Comparison of ENCODE assay signal across 27 mouse cellular contexts in genomic region chr3:82946375-82947107, GRCm38 (mm10). TPM values are rescaled to one million over a fixed set of nuclear protein-coding genes. Genes with fewer than 3 reads are reported as not detected.
A peak's percentile ranks its signal among the peaks of the same experiment; 100 is the strongest.
DNase-seq lines count a peak whose midpoint lies in the region; ATAC-seq and TF ChIP-seq lines count a peak whose summit lies in the region.
"Had no signal": no experiment of that assay in that cellular context is flagged by ENCODE, and none has a peak within 500 bp of the region (broad histone marks: within the 10 kb centered on the region; RNA-seq: fewer than 3 reads in every experiment).

No protein-coding gene starts in this region.

- no peak overlapping the region for H3K4me2 ChIP-seq in embryonic facial prominence, embryonic 14.5 days (ENCODE audit: low read depth, low read length)
- no peak overlapping the region for H3K4me2 ChIP-seq in liver, embryonic 11.5 days
- no peak overlapping the region for H3K4me2 ChIP-seq in stomach, embryonic 14.5 days (replicated peaks; ENCODE audit: low read depth, low read length)
- H3K4me2 ChIP-seq: forebrain, embryonic 12.5 days; heart, embryonic 11.5 days; hindbrain, embryonic 15.5 days; kidney, embryonic 15.5 days; midbrain, embryonic 12.5 days had no signal

- H3K27me3 ChIP-seq in embryonic facial prominence, embryonic 14.5 days (replicated peaks; ENCODE audit: control insufficient read depth, insufficient read depth, low read length): no peaks in the 10 kb centered on the region
- no peaks in the 10 kb centered on the region for H3K27me3 ChIP-seq in liver, embryonic 11.5 days (replicated peaks; ENCODE audit: control insufficient read depth, insufficient read depth, low read length)
- no peaks in the 10 kb centered on the region for H3K27me3 ChIP-seq in stomach, embryonic 14.5 days (ENCODE audit: control insufficient read depth, insufficient read depth, low read length)
- H3K27me3 ChIP-seq: forebrain, embryonic 12.5 days; hindbrain, embryonic 15.5 days; kidney, embryonic 15.5 days; midbrain, embryonic 12.5 days had no signal

- TF ChIP-seq POLR2A in brain, embryonic 14.5 days (IDR thresholded peaks at IDR 0.05; ENCODE audit: borderline replicate concordance, extremely low read depth, insufficient read depth, insufficient read length, poor library complexity, severe bottlenecking): no peak
- TF ChIP-seq POLR2A in lung, adult 2 months (IDR thresholded peaks at IDR 0.05; ENCODE audit: borderline replicate concordance, extremely low read depth, low read depth, low read length): no peak

- H3K36me3 ChIP-seq in embryonic facial prominence, embryonic 14.5 days (ENCODE audit: control insufficient read depth, insufficient read depth, low read length): no peaks in the 10 kb centered on the region
- no peaks in the 10 kb centered on the region for H3K36me3 ChIP-seq in liver, embryonic 11.5 days (ENCODE audit: control insufficient read depth, insufficient read depth, low read length)
- no peaks in the 10 kb centered on the region for H3K36me3 ChIP-seq in stomach, embryonic 14.5 days (ENCODE audit: control insufficient read depth, insufficient read depth, low read length)
- H3K36me3 ChIP-seq: forebrain, embryonic 12.5 days; hindbrain, embryonic 15.5 days; kidney, embryonic 15.5 days; midbrain, embryonic 12.5 days had no signal

- DNase-seq in brain, embryonic 14.5 days (ENCODE audit: low read depth): peak; percentile 28
- DNase-seq in embryonic facial prominence, embryonic 14.5 days (ENCODE audit: low spot score): peak; percentile 6
- DNase-seq in liver, embryonic 11.5 days (ENCODE audit: low spot score): no peak
- DNase-seq in c-Kit-positive CD71-positive TER-119-positive erythroid progenitor cells, embryonic 14.5 days (ENCODE audit: low spot score): no peak
- DNase-seq in lung, adult 2 months: no peak
- DNase-seq in kidney, postnatal 4 days: no peak
- DNase-seq: adrenal gland, adult 8-10 months; cerebellum, adult 2 months; cerebellum, postnatal 36 days; gastrocnemius, postnatal 10 days; heart, adult 11 months; kidney, adult 11 months; left cerebral cortex, postnatal 4 days; lung, postnatal 10 days; right cerebral cortex, postnatal 14 days; spleen, adult 18-20 months; thymus, postnatal 25 days had no signal

- no peaks in the 10 kb centered on the region for H3K9me3 ChIP-seq in embryonic facial prominence, embryonic 14.5 days (ENCODE audit: control insufficient read depth, low read length)
- H3K9me3 ChIP-seq in liver, embryonic 11.5 days (ENCODE audit: control insufficient read depth, low read length): no peaks in the 10 kb centered on the region
- no peaks in the 10 kb centered on the region for H3K9me3 ChIP-seq in stomach, embryonic 14.5 days (ENCODE audit: control insufficient read depth, low read depth, low read length)
- H3K9me3 ChIP-seq: forebrain, embryonic 12.5 days; hindbrain, embryonic 15.5 days; kidney, embryonic 15.5 days; midbrain, embryonic 12.5 days had no signal

- H3K4me3 ChIP-seq in embryonic facial prominence, embryonic 14.5 days (ENCODE audit: low read depth, low read length): no peak overlapping the region
- no peak overlapping the region for H3K4me3 ChIP-seq in liver, embryonic 11.5 days (ENCODE audit: low read depth, low read length)
- H3K4me3 ChIP-seq in stomach, embryonic 14.5 days (ENCODE audit: low read depth, low read length): no peak overlapping the region
- H3K4me3 ChIP-seq in lung, adult 2 months (replicated peaks; ENCODE audit: extremely low read depth, low read depth, low read length): no peak overlapping the region
- H3K4me3 ChIP-seq: forebrain, embryonic 12.5 days; hindbrain, embryonic 15.5 days; kidney, embryonic 15.5 days; left cerebral cortex, adult 2 months; midbrain, embryonic 12.5 days had no signal

- H3K4me1 ChIP-seq in embryonic facial prominence, embryonic 14.5 days (ENCODE audit: control insufficient read depth, insufficient read depth, low read length): no peaks in the 10 kb centered on the region
- H3K4me1 ChIP-seq in liver, embryonic 11.5 days (replicated peaks; ENCODE audit: control insufficient read depth, insufficient read depth, low read length): peaks cover 3% of the 10 kb centered on the region; the same call in 1 of the 2 replicates
- 0 out of 2 replicates have a peak, but pooled peaks cover 7% of the 10 kb centered on the region for H3K4me1 ChIP-seq in stomach, embryonic 14.5 days (ENCODE audit: control insufficient read depth, insufficient read depth, low read length)
- H3K4me1 ChIP-seq in lung, adult 2 months (ENCODE audit: control insufficient read depth, insufficient read depth, low read length): no peaks in the 10 kb centered on the region; the same call in 1 of the 2 replicates
- H3K4me1 ChIP-seq: forebrain, embryonic 12.5 days; hindbrain, embryonic 15.5 days; kidney, embryonic 15.5 days; midbrain, embryonic 12.5 days had no signal

- WGBS in embryonic facial prominence, embryonic 14.5 days: 46% methylated on average over 6 of the region's 6 CpGs
- WGBS in liver, embryonic 11.5 days: 37% methylated on average over 6 of the region's 6 CpGs
- 24% methylated on average over 6 of the region's 6 CpGs for WGBS in stomach, embryonic 14.5 days
- 22% methylated on average over 6 of the region's 6 CpGs for WGBS in lung, adult 2 months

- H3K27ac ChIP-seq in embryonic facial prominence, embryonic 14.5 days (replicated peaks; ENCODE audit: low read depth, low read length): no peak overlapping the region
- peak overlapping the region; percentile 49 for H3K27ac ChIP-seq in liver, embryonic 11.5 days (ENCODE audit: low read depth, low read length)
- H3K27ac ChIP-seq in stomach, embryonic 14.5 days (ENCODE audit: low read length): no peak overlapping the region
- H3K27ac ChIP-seq: forebrain, embryonic 12.5 days; hindbrain, embryonic 15.5 days; kidney, embryonic 15.5 days; left cerebral cortex, adult 2 months; liver, embryonic 14.5 days; midbrain, embryonic 12.5 days had no signal

- no peak for ATAC-seq in embryonic facial prominence, embryonic 14.5 days (ENCODE audit: low read depth)
- ATAC-seq in liver, embryonic 11.5 days (replicated peaks; ENCODE audit: low FRiP score): no peak
- 0 out of 2 replicates have a peak, but pooled peaks have one; percentile 55 for ATAC-seq in stomach, embryonic 14.5 days (ENCODE audit: insufficient number of reproducible peaks, insufficient read depth, low FRiP score, low read depth)
- ATAC-seq: activated CD4-positive, CD25-positive, alpha-beta regulatory T cell, adult 4 months had no signal

- TF ChIP-seq CTCF in brain, embryonic 14.5 days (IDR thresholded peaks at IDR 0.05; ENCODE audit: borderline replicate concordance, extremely low read depth, insufficient read depth, insufficient read length): no peak
- TF ChIP-seq CTCF in lung, adult 2 months (IDR thresholded peaks at IDR 0.05; ENCODE audit: insufficient read depth, low read length): no peak

- H3K9ac ChIP-seq in embryonic facial prominence, embryonic 14.5 days (ENCODE audit: low read depth, low read length): no peak overlapping the region
- no peak overlapping the region for H3K9ac ChIP-seq in liver, embryonic 11.5 days (ENCODE audit: low read depth, low read length)
- no peak overlapping the region for H3K9ac ChIP-seq in stomach, embryonic 14.5 days (replicated peaks; ENCODE audit: low read depth, low read length)
- H3K9ac ChIP-seq: forebrain, embryonic 12.5 days; hindbrain, embryonic 15.5 days; kidney, embryonic 15.5 days; liver, embryonic 14.5 days; midbrain, embryonic 12.5 days had no signal

RNA-seq across cellular contexts. Expression of gene Lrat, which starts 42.8 kb away (rescaled TPM):
- 0.05 and 0.14 TPM in 2 replicates for polyA plus RNA-seq in brain, embryonic 14.5 days (2012; rRNA removed)
- polyA plus RNA-seq in embryonic facial prominence, embryonic 14.5 days (2014; fragmentation: Nextera tagmentation; extraction: Ambion mirVana): 0.17 and 0.36 TPM in 2 replicates
- 0.21 and 0.22 TPM in 2 replicates for polyA plus RNA-seq in liver, embryonic 11.5 days (2014; fragmentation: Nextera tagmentation; extraction: Ambion mirVana)
- polyA plus RNA-seq in stomach, embryonic 14.5 days (2014; fragmentation: Nextera tagmentation; extraction: Ambion mirVana): 0.36 and 0.43 TPM in 2 replicates
- polyA plus RNA-seq in lung, adult 2 months (2012; rRNA removed): 5.5 and 13.8 TPM in 2 replicates
- polyA plus RNA-seq: C2C12; forebrain, embryonic 12.5 days had no signal

Comparison
In these comparisons a context has a peak if more than half of its experiments do, and no peak if none do; other contexts are left out.
1. DNase-seq: peak in brain, embryonic 14.5 days (single experiment) and embryonic facial prominence, embryonic 14.5 days (single experiment); none in liver, embryonic 11.5 days (single experiment), c-Kit-positive CD71-positive TER-119-positive erythroid progenitor cells, embryonic 14.5 days (single experiment), lung, adult 2 months (single experiment) and kidney, postnatal 4 days (0 of 2).